Mouse (Mus musculus): ENCODE measurements around the gene Slc35e3. TPM values are rescaled to one million over a fixed set of nuclear protein-coding genes. Genes with fewer than 3 reads are reported as not detected.
"Not testable (repeated sequence)": the region's sequence is repeated elsewhere in the genome, so short reads cannot be mapped to it uniquely, and the experiment has no call there.

Slc35e3 gene
- total RNA-seq, 2 experiments from 2014 or later, result 30.9 to 31.6 TPM

- intact Hi-C loops (cut with DNase I), result no loop called here
- no peak for DNase-seq (ENCODE audit: extremely low spot score in 1 of 2, low spot score in 2 of 2)
Measured at GRCm38 (mm10) chr10:117727518-117728110, 18.6 kb downstream of the Slc35e3 start.

- intact Hi-C loops (cut with DNase I), result no loop called here
- DNase-seq (ENCODE audit: extremely low spot score in 1 of 2, low spot score in 2 of 2), result no peak
Measured at GRCm38 (mm10) chr10:117726888-117727385, 19.2 kb downstream of the Slc35e3 start.

DNA sequence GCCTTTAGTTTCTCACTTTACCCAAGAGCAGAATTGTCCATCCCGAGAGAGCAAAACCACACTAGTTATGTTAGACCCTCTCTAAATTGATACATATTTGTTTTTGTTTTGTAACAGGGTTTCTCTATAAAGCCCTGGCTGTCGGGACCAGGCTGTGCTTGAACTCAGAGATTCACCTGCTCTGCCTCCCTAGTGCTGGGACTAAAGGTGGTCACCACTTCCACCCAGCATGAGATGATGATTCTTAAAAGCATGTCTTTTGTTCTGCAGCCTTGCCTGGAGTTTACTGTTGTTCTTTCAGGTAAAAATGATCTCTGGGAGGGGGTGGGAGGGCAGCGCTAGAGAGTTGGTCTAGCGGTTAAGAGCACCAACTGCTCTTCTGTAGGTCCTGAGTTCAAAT lies 19.8 kb downstream of the Slc35e3 start:
- no peak for DNase-seq (ENCODE audit: extremely low spot score in 1 of 2, low spot score in 2 of 2)
- intact Hi-C loops (cut with DNase I), result no loop called here

DNA sequence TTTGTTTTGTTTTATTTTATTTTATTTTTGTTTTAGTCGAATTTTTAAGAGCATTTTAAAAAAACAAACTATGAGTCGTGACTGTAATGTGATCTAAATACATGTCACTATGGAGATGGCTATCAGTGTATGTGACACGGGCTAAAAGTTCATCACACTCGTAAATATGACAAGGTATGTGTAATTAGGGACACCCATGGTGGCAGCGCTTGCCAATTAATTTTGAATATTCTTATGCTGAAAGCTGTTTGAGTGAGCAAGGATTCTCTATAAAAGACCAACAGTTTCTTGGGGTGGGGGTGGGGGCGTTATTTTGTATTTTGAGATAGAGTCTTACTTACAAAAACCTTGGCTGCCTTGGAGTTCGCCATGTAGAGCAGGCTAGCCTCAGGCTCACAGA lies 20.5 kb downstream of the Slc35e3 start:
- DNase-seq (ENCODE audit: extremely low spot score in 1 of 2, low spot score in 2 of 2), result no peak
- intact Hi-C loops (cut with DNase I), result no loop called here

DNA sequence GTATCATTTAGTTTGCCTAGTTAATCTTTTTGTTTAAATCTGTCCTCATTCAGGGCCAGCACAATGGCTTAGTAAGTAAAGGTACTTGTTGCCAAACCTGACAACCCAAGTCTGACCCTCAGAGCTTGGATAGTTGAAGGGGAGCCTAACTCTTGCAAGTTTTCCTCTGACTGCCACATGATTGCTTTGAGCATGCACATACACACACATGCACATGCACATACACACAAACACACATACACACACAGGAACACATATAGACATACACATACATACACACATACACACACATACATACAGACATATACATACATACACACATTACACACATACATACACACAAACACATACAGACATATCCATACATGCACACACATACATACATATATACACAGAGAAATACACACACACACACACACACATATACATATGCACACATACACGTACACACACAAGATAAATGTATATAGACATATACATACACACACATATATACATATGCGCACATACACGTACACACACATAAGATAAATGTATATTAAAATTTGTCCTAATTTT lies 21.3 kb downstream of the Slc35e3 start:
- intact Hi-C loops (cut with DNase I), result no loop called here
- no peak for DNase-seq (ENCODE audit: extremely low spot score in 1 of 2, low spot score in 2 of 2)

DNA sequence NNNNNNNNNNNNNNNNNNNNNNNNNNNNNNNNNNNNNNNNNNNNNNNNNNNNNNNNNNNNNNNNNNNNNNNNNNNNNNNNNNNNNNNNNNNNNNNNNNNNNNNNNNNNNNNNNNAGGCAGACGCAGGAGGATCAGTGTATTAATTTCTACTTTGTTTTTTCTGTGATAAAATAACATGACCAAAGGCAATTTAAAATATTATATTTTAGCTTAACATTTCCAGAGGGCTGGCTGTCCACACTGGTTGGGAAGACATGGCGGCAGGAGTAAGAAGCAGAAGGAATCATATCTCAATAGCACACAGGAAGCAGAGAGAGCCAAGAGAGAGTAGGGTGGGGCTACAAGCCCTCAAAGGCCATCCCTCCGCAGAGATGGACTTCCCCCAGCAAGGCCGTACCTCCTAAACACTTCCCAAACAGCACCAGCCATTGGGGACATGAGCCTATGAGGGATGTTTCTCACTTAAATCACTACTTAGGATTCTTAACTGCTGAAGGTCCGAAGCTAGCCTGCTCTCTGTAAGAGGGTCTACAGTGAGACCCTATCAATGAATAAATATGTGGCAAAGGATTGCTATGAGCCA lies 21.9 kb downstream of the Slc35e3 start:
- DNase-seq (ENCODE audit: extremely low spot score in 1 of 2, low spot score in 2 of 2), result no peak
- intact Hi-C loops (cut with DNase I), result no loop called here

- peak in 1 of 2 experiments; percentile 77 for DNase-seq (ENCODE audit: extremely low spot score in 1 of 2, low spot score in 2 of 2)
- intact Hi-C loops (cut with DNase I), result no loop called here
Measured at GRCm38 (mm10) chr10:117718161-117719119, 27.7 kb downstream of the Slc35e3 start.

DNA sequence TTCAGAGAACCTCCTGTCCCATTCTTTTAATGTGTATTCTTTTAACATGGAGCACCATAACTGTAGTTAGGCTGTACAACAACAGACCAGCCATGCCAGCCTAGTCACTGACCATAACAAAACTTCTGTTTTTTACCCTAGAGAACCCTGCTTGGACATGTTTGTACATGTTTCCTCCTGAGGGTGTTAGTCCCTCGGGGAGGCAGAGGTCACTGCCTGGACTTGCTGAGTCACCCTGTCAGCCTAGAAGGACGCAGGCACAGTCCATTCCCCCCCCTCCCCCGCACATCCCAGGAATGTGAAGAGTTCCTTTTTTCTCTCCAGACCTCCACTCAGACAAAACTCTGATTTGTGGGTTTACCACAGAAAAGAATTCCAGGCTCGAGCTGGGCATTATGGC lies 28.6 kb downstream of the Slc35e3 start:
- intact Hi-C loops (cut with DNase I), result no loop called here
- DNase-seq (ENCODE audit: extremely low spot score in 1 of 2, low spot score in 2 of 2), result peak in 1 of 2 experiments; percentile 59

GRCm38 (mm10) chr10:117716686-117717085 lies 29.5 kb downstream of the Slc35e3 start:
- intact Hi-C loops (cut with DNase I), result no loop called here
- no peak for DNase-seq (ENCODE audit: extremely low spot score in 1 of 2, low spot score in 2 of 2)

DNA sequence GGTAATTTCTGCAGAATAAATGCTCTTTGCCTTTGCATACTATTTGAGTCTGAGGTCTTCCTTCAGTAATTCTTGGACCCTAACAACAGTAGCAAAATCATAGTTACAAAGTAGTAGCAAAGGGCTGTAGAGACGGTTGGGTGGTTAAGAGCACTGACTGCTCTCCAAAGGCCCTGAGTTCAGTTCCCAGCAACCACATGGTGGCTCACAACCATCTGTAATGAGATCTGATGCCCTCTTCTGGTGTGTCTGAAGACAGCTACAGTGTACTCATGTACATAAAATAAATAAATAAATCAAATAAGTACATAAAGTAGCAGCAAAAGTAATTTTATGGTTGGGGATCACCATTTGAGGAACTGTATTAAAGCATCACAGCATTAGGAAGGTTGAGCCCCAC lies 30.5 kb downstream of the Slc35e3 start:
- DNase-seq (ENCODE audit: extremely low spot score in 1 of 2, low spot score in 2 of 2); intact Hi-C loops (cut with DNase I): not testable (repeated sequence)

GRCm38 (mm10) chr10:117714928-117715500 lies 31.2 kb downstream of the Slc35e3 start:
- DNase-seq (ENCODE audit: extremely low spot score in 1 of 2, low spot score in 2 of 2), result no peak
- intact Hi-C loops (cut with DNase I), result no loop called here

DNA sequence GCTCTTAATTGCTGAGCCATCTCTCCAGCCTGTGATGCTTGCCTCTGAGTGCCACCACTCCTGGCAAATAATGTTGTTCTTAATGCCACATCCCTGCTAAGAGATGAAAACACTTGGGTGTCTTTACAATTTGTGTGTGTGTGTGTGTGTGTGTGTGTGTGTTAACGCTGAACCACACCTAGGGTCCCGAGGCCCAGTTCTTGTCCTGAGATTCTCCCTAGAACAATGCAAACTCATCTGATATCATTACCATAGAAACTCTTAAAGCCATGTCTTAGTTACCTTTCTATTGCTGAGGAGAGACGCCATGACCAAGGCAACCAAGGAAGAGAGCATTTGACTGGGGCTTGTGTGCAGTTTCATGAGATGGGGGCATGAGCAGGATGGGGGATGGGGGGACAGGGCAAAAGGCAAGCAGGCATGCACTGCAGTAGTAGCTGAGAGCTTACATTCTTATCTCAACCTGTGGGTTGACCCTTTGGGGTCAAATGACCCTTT lies 32.1 kb downstream of the Slc35e3 start:
- no peak for DNase-seq (ENCODE audit: extremely low spot score in 1 of 2, low spot score in 2 of 2)
- intact Hi-C loops (cut with DNase I), result no loop called here

DNA sequence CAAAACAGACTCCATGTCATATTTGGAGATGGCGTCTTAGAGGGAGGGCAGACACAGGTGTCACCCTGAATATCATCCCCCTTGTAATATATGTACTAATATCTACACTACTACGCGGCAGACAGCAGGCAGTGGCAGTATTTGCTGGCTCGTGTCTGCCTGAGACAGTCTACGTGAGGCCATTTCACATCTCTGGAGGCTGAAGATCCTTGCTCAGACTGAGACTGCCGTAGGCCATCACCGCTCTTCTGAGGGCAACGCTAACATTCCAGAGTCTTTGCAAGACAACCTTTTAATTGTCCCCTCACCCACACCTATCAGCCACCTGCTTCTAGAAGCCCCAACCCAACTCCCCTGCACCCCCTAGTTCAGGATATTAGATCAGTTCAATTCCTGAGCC lies 32.7 kb downstream of the Slc35e3 start:
- DNase-seq (ENCODE audit: extremely low spot score in 1 of 2, low spot score in 2 of 2), result no peak

DNA sequence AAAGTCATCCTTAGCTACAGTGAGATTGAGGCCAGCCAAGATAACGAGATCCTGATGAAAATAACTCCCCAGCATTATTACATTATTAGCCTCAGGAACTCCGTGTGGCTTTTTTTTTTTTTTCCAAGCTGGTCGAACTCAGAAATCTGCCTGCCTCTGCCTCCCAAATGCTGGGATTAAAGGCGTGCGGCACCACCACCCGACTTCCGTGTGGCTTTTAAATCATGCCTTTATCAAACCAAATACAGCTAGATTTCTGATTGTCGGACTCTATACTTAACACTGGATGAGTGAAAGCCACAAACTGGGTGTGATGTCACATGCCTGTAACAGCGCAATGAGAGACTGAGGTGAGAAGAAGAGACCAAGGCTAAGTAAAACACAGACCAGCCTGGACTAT lies 33.3 kb downstream of the Slc35e3 start:
- no peak for DNase-seq (ENCODE audit: extremely low spot score in 1 of 2, low spot score in 2 of 2)
- intact Hi-C loops (cut with DNase I), result no loop called here

More for the DNA sequence above, 32.7 kb downstream of the Slc35e3 start:
- intact Hi-C loops (cut with DNase I), result no loop called here

DNA sequence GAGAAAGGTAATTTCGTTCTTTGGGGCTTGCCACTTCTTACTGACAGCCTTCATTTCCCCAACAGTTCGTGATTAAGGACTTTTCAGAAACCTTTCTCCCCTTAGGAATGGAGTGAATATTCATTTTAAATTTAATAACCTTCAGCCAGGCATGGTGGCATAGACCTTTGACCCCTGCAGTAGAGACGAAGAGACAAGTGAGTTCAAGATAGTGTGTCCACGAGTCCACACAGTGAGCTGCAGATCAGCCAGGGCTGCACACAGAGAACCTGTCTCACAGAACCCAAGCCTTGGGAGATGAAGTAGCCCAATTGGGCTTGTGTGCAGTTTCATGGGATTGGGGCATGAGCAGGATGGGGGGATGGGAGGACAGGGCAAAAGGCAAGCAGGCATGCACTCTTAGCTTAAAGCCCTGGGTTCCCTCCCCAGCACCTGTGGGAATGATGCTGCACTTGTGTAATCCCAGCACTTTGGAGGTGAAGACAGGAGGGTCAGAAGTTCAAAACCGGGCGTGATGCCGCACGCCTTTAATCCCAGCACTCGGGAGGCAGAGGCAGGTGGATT lies 33.9 kb downstream of the Slc35e3 start:
- DNase-seq (ENCODE audit: extremely low spot score in 1 of 2, low spot score in 2 of 2), result no peak
- intact Hi-C loops (cut with DNase I), result no loop called here

DNA sequence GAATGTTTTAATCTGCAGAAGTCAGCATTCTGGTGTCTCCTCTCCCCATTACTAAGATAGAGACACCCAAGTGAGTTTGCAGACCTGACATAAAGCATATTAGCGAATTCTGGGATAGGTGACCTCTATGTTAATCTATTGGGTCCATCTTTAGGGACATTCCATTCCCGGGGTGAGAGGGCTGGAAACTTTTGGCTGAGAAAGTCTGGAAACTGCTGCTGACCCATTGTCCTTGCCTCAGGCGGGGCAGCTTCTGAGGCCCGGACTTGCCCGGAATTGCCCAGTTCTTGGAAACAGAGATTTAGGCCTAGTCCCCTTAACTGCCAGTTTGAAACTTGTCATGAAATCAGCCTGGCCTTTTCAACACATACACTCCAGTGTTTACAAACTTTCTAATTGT lies 34.8 kb downstream of the Slc35e3 start:
- intact Hi-C loops (cut with DNase I), result no loop called here

DNA sequence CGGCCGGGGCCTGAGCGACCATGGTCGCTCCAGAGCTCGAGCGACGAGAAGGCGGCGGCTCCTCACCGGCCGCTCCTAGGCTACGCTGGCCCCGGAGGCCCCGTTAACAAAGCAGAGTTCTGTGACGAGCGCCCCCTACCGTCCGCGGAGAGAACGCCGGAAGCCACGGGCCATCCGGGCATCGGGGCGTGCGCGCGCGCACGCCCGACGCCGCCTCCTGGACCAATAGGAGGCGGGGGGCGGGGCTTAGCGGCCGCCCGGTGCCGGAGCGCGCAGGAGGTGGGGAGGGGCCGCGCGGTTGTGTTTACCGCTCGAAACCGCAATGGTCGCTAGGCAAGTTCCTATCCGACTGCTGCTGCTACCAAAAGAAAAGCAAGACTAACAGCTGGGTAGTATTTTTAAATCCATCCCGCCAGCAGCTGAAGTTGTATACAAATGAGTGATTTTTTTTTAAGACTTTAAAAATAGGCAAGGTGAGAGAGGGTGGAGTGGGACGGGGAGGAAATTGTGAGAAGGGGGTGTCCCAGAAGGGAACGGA lies 35.5 kb downstream of the Slc35e3 start, which contains the start of gene Mdm2:
Mdm2 (minus strand) TSS at position 155 of the 538 bp plus-strand sequence.
- intact Hi-C loops (cut with DNase I), result no loop called here
- peak; percentile 94 to 97 for DNase-seq (ENCODE audit: extremely low spot score in 1 of 2, low spot score in 2 of 2)

More for the DNA sequence above, 34.8 kb downstream of the Slc35e3 start:
- DNase-seq (ENCODE audit: extremely low spot score in 1 of 2, low spot score in 2 of 2), result no peak

GRCm38 (mm10) chr10:117709930-117710603 lies 36.1 kb downstream of the Slc35e3 start:
- intact Hi-C loops (cut with DNase I), result no loop called here
- DNase-seq (ENCODE audit: extremely low spot score in 1 of 2, low spot score in 2 of 2), result peak; percentile 46 to 89

Data from left cerebral cortex, postnatal 10 days (tissue).